Mouse (Mus musculus) heart, embryonic 13.5 days (tissue): ENCODE results near the gene Gse1. TPM values are rescaled to one million over a fixed set of nuclear protein-coding genes. Genes with fewer than 3 reads are reported as not detected.

Experiments
- ATAC-seq: fragments of 200-750 bp; cut with Nextera tagmentation; 2 replicates; pipeline ENCODE4 v1.8.0; 2017; ENCODE audit warnings: moderate TSS enrichment; ENCODE audit not compliant: insufficient number of reproducible peaks, low FRiP score, low TSS enrichment; ENCODE audit errors: extremely low read depth
- H3K27ac ChIP-seq: fragments of 300-500 bp; sonication (generic); replicated peaks from 2 replicates; pipeline ENCODE4 v1.5.1; 2015; ENCODE audit warnings: moderate library complexity, mild to moderate bottlenecking, inconsistent platforms
- H3K27me3 ChIP-seq: fragments of 300-500 bp; sonication (generic); replicated peaks from 2 replicates; pipeline ENCODE4 v1.6.1; 2015; ENCODE audit warnings: mild to moderate bottlenecking, inconsistent platforms
- H3K36me3 ChIP-seq: fragments of 300-500 bp; sonication (generic); 2 replicates; pipeline ENCODE4 v1.6.1; 2015; ENCODE audit warnings: mild to moderate bottlenecking, inconsistent platforms
- H3K4me1 ChIP-seq: fragments of 300-500 bp; sonication (generic); 2 replicates; pipeline ENCODE4 v1.6.1; 2015; ENCODE audit warnings: inconsistent platforms
- H3K4me2 ChIP-seq: fragments of 300-500 bp; sonication (generic); 2 replicates; pipeline ENCODE4 v1.6.1; 2015; ENCODE audit warnings: inconsistent platforms, mild to moderate bottlenecking, moderate library complexity
- H3K4me3 ChIP-seq: fragments of 300-500 bp; sonication (generic); 2 replicates; pipeline ENCODE4 v1.5.1; 2015; ENCODE audit warnings: moderate library complexity, mild to moderate bottlenecking, inconsistent platforms
- H3K9ac ChIP-seq: fragments of 300-500 bp; sonication (generic); 2 replicates; pipeline ENCODE4 v1.6.1; 2015; ENCODE audit warnings: inconsistent platforms, mild to moderate bottlenecking, moderate library complexity
- H3K9me3 ChIP-seq: fragments of 300-500 bp; sonication (generic); 2 replicates; pipeline ENCODE4 v1.6.1; 2016; ENCODE audit warnings: inconsistent platforms
- WGBS: fragments of 180-500 bp; shearing (Covaris S2); methylation state at CpG from one replicate; pipeline ENCODE4 v1.1.7; 2015; ENCODE audit warnings: mixed read lengths; 5-methylcytosine and 5-hydroxymethylcytosine counted together
- polyA plus RNA-seq: library from polyadenylated mRNA; unstranded; fragments of >200 nt; fragmentation: Nextera tagmentation; extraction: Ambion mirVana; gene quantifications from 2 replicates; pipeline ENCODE4 v1.2.1, GENCODE M21; 2015

Gse1 gene
- polyA plus RNA-seq, 1 experiment from 2014 or later = 8.5 TPM

GRCm38 (mm10) chr8:120382436-120383203 is 154.4 kb downstream of the Gse1 start:
- 30% methylated on average over 19 of the region's 19 CpGs for WGBS
- peak overlapping the region; percentile 98 for H3K27ac ChIP-seq
- peak; percentile 80 for ATAC-seq
- H3K4me2 ChIP-seq = peak overlapping the region; percentile 44
- H3K4me1 ChIP-seq = peaks cover 64% of the 10 kb centered on the region
- H3K9me3 ChIP-seq = no peaks in the 10 kb centered on the region
- H3K9ac ChIP-seq = peak overlapping the region; percentile 73
- H3K36me3 ChIP-seq = no peaks in the 10 kb centered on the region
- no peak overlapping the region for H3K4me3 ChIP-seq
- H3K27me3 ChIP-seq = 0 out of 2 replicates have a peak, but pooled peaks cover 10% of the 10 kb centered on the region

- H3K27ac ChIP-seq = peak overlapping the region; percentile 98
- no peak overlapping the region for H3K4me3 ChIP-seq
- H3K4me1 ChIP-seq = peaks cover 58% of the 10 kb centered on the region
- H3K9me3 ChIP-seq = no peaks in the 10 kb centered on the region
- H3K9ac ChIP-seq = peak overlapping the region; percentile 73
- H3K27me3 ChIP-seq = 0 out of 2 replicates have a peak, but pooled peaks cover 10% of the 10 kb centered on the region
- peak overlapping the region; percentile 44 for H3K4me2 ChIP-seq
- H3K36me3 ChIP-seq = no peaks in the 10 kb centered on the region
- 35% methylated on average over 6 of the region's 6 CpGs for WGBS
- ATAC-seq = no peak
These were observed 154.9 kb downstream of the Gse1 start for GRCm38 (mm10) chr8:120383204-120383560.

DNA sequence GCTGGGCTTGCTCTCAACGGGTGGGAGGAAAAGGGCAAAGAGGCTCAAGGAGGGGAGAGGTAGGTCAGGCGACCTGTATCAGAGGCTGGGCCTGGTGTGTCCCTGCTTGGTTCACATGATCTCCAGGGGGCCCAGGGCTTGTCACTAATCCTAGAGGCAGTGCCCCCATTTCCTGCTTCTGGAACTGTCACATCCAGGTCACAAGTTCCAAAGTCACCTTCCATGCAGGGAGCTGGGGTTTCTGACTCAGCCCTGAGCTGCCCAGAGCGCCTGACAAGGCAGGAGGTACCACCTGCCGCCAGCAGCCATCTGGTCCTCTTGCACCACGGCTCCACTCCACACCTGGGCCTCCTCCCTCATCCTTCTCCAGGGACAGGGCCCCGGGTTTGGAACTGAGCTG is 155.5 kb downstream of the Gse1 start:
- Histone ChIP-seq H3K27ac (peak overlapping the region; percentile 98), H3K4me2 (no peak overlapping the region), H3K4me3 (no peak overlapping the region), H3K9ac (peak overlapping the region; percentile 73), H3K9me3 (no peaks in the 10 kb centered on the region), H3K27me3 (0 out of 2 replicates have a peak, but pooled peaks cover 10% of the 10 kb centered on the region), H3K4me1 (peaks cover 53% of the 10 kb centered on the region), H3K36me3 (no peaks in the 10 kb centered on the region)
- no peak for ATAC-seq
- WGBS = 34% methylated on average over 6 of the region's 6 CpGs

DNA sequence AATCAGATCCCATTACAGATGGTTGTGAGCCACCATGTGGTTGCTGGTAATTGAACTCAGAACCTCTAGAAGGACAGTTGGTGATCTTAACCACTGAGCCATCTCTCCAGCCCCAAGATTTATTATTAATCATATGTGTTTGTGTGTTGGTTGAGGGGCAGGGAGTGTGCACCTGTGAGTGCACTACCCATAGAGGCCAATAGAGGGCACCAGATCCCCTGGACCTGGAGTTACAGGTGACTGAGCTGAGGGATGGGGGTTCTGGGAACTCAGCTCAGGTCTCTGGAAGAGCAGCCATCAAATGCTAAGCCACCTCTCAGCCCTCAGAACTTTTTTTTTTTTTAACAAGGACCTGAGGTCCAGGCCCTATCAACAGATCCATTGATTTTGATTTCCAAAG is 156.5 kb downstream of the Gse1 start:
- H3K36me3 ChIP-seq = no peaks in the 10 kb centered on the region

GRCm38 (mm10) chr8:120388246-120388645 is 160.0 kb downstream of the Gse1 start:
- peaks cover 21% of the 10 kb centered on the region for H3K4me1 ChIP-seq
- WGBS = 87% methylated on average over 6 of the region's 6 CpGs
- no peaks in the 10 kb centered on the region for H3K9me3 ChIP-seq
- no peak overlapping the region for H3K4me3 ChIP-seq
- no peaks in the 10 kb centered on the region for H3K36me3 ChIP-seq
- H3K27me3 ChIP-seq = no peaks in the 10 kb centered on the region
- H3K4me2 ChIP-seq = no peak overlapping the region
- H3K9ac ChIP-seq = no peak overlapping the region
- H3K27ac ChIP-seq = no peak overlapping the region
- no peak for ATAC-seq

More for the DNA sequence above, 156.5 kb downstream of the Gse1 start:
- Histone ChIP-seq H3K4me2 (no peak overlapping the region), H3K27ac (no peak overlapping the region), H3K4me1 (peaks cover 43% of the 10 kb centered on the region), H3K9me3 (no peaks in the 10 kb centered on the region), H3K27me3 (0 out of 2 replicates have a peak, but pooled peaks cover 10% of the 10 kb centered on the region), H3K4me3 (no peak overlapping the region), H3K9ac (no peak overlapping the region)
- ATAC-seq = no peak

DNA sequence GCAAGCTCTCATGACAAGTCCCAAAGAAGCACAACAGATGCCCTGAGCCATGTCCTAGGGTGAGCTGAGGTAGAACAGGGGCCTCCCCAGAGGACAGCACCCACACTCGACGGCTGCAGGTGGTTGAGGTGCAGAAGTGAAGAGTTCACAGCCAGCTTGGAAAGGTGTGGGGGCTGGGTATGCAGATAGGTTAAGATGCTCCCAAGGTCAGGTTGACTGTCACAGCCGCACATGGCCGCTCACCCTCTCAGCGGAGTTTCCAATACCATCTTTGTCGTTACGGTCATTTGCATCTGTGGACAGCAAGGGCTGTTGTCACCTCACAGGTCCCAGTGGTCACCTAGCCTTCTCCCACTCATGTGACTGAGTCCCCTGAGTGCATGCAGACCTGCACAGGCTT is 162.3 kb downstream of the Gse1 start:
- Histone ChIP-seq H3K4me3 (no peak overlapping the region), H3K27ac (no peak overlapping the region), H3K4me1 (peaks cover 17% of the 10 kb centered on the region), H3K27me3 (no peaks in the 10 kb centered on the region), H3K4me2 (no peak overlapping the region), H3K9me3 (no peaks in the 10 kb centered on the region), H3K36me3 (no peaks in the 10 kb centered on the region), H3K9ac (no peak overlapping the region)
- 90% methylated on average over 7 of the region's 7 CpGs for WGBS
- no peak for ATAC-seq

GRCm38 (mm10) chr8:120391856-120392255 is 163.6 kb downstream of the Gse1 start:
- Histone ChIP-seq H3K4me2 (no peak overlapping the region), H3K4me3 (no peak overlapping the region), H3K27me3 (no peaks in the 10 kb centered on the region), H3K4me1 (peaks cover 19% of the 10 kb centered on the region), H3K9ac (no peak overlapping the region), H3K9me3 (no peaks in the 10 kb centered on the region), H3K36me3 (no peaks in the 10 kb centered on the region), H3K27ac (no peak overlapping the region)
- ATAC-seq = no peak
- WGBS = 66% methylated on average over 21 of the region's 21 CpGs

- ATAC-seq = no peak
- Histone ChIP-seq H3K4me2 (no peak overlapping the region), H3K36me3 (no peaks in the 10 kb centered on the region), H3K4me3 (no peak overlapping the region), H3K9ac (no peak overlapping the region), H3K27me3 (no peaks in the 10 kb centered on the region), H3K27ac (no peak overlapping the region), H3K9me3 (no peaks in the 10 kb centered on the region), H3K4me1 (peaks cover 30% of the 10 kb centered on the region)
- WGBS = 82% methylated on average over 11 of the region's 11 CpGs
These were observed 164.8 kb downstream of the Gse1 start for GRCm38 (mm10) chr8:120393085-120393484.

- Histone ChIP-seq H3K4me2 (no peak overlapping the region), H3K36me3 (no peaks in the 10 kb centered on the region), H3K27me3 (no peaks in the 10 kb centered on the region), H3K4me3 (no peak overlapping the region), H3K27ac (0 out of 2 replicates have a peak overlapping the region, but pooled peaks have one; percentile 15), H3K9ac (no peak overlapping the region; the same call in 1 of the 2 replicates), H3K4me1 (peaks cover 30% of the 10 kb centered on the region), H3K9me3 (no peaks in the 10 kb centered on the region)
- no peak for ATAC-seq
- WGBS = 68% methylated on average over 9 of the region's 9 CpGs
These were observed 165.6 kb downstream of the Gse1 start for GRCm38 (mm10) chr8:120393871-120394275.

- Histone ChIP-seq H3K27ac (no peak overlapping the region), H3K9me3 (no peaks in the 10 kb centered on the region), H3K4me2 (no peak overlapping the region), H3K9ac (no peak overlapping the region), H3K36me3 (no peaks in the 10 kb centered on the region), H3K27me3 (peaks cover 7% of the 10 kb centered on the region; the same call in 1 of the 2 replicates), H3K4me1 (peaks cover 36% of the 10 kb centered on the region), H3K4me3 (no peak overlapping the region)
- WGBS = 92% methylated on average over 3 of the region's 3 CpGs
- no peak for ATAC-seq
These were observed 167.6 kb downstream of the Gse1 start for GRCm38 (mm10) chr8:120395892-120396291.

DNA sequence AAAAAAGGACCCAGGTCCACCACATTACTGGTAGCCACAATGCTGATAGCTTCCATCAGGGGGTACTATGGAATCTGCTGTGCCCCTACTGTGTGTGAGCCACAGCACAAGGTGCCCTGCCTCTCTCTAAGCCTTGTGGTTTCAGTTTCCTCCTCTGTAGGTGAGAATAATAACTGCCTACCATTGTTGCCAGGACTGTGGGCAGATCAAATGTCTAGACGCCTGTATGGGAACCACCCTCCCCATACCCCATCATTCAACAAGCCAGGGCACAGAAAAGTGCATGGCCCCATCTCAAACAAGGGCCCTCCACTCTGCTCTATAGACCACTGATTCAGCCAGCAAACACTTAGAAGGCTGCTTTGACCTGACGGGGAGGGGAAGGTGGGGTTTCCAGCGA is 168.5 kb downstream of the Gse1 start:
- Histone ChIP-seq H3K4me1 (peaks cover 31% of the 10 kb centered on the region), H3K9me3 (no peaks in the 10 kb centered on the region), H3K27me3 (peaks cover 7% of the 10 kb centered on the region; the same call in 1 of the 2 replicates), H3K27ac (no peak overlapping the region), H3K9ac (peak overlapping the region; percentile 42; the same call in 1 of the 2 replicates), H3K4me3 (no peak overlapping the region), H3K4me2 (no peak overlapping the region), H3K36me3 (no peaks in the 10 kb centered on the region)
- ATAC-seq = no peak
- WGBS = 50% methylated on average over 3 of the region's 3 CpGs
